Mouse (Mus musculus) intestine, embryonic 16.5 days (tissue): Measurements from ENCODE around the gene 4921507P07Rik. TPM values are rescaled to one million over a fixed set of nuclear protein-coding genes. Genes with fewer than 3 reads are reported as not detected.

Experiments
- ATAC-seq: fragments of 200-750 bp; cut with Nextera tagmentation; 2 replicates; pipeline ENCODE4 v1.8.0; 2017; ENCODE audit warnings: moderate TSS enrichment, moderate library complexity
- H3K27ac ChIP-seq: fragments of 300-500 bp; sonication (generic); 2 replicates; pipeline ENCODE4 v1.5.1; 2014; ENCODE audit warnings: mild to moderate bottlenecking, low read length
- H3K27me3 ChIP-seq: fragments of 300-500 bp; sonication (generic); replicated peaks from 2 replicates; pipeline ENCODE4 v1.6.1; 2014; ENCODE audit warnings: low read length, control low read depth, mixed read lengths; ENCODE audit not compliant: control insufficient read depth, insufficient read depth
- H3K36me3 ChIP-seq: fragments of 300-500 bp; sonication (generic); 2 replicates; pipeline ENCODE4 v1.6.1; 2014; ENCODE audit warnings: low read length, control low read depth; ENCODE audit not compliant: control insufficient read depth, insufficient read depth
- H3K4me1 ChIP-seq: fragments of 300-500 bp; sonication (generic); 2 replicates; pipeline ENCODE4 v1.6.1; 2014; ENCODE audit warnings: low read length, control low read depth, mixed read lengths; ENCODE audit not compliant: control insufficient read depth, insufficient read depth
- H3K4me2 ChIP-seq: fragments of 300-500 bp; sonication (generic); 2 replicates; pipeline ENCODE4 v1.6.1; 2014; ENCODE audit warnings: low read depth, low read length, control low read depth
- H3K4me3 ChIP-seq: fragments of 300-500 bp; sonication (generic); 2 replicates; pipeline ENCODE4 v1.5.1; 2014; ENCODE audit warnings: mild to moderate bottlenecking, low read length
- H3K9ac ChIP-seq: fragments of 300-500 bp; sonication (generic); 2 replicates; pipeline ENCODE4 v1.6.1; 2014; ENCODE audit warnings: low read depth, low read length
- H3K9me3 ChIP-seq: fragments of 300-500 bp; sonication (generic); 2 replicates; pipeline ENCODE4 v1.6.1; 2016; ENCODE audit warnings: low read length, control low read depth; ENCODE audit not compliant: control insufficient read depth
- WGBS: fragments of 180-500 bp; shearing (Covaris S2); extraction: QIAGEN DNeasy Blood & Tissue Kit; methylation state at CpG from one replicate; pipeline ENCODE4 v1.1.7; 2014; 5-methylcytosine and 5-hydroxymethylcytosine counted together
- polyA plus RNA-seq: library from polyadenylated mRNA; unstranded; fragments of >200 nt; fragmentation: Nextera tagmentation; extraction: Ambion mirVana; gene quantifications from 2 replicates; pipeline ENCODE4 v1.2.1, GENCODE M21; 2015

4921507P07Rik gene
- polyA plus RNA-seq, 1 experiment from 2014 or later: 0.44 TPM

DNA sequence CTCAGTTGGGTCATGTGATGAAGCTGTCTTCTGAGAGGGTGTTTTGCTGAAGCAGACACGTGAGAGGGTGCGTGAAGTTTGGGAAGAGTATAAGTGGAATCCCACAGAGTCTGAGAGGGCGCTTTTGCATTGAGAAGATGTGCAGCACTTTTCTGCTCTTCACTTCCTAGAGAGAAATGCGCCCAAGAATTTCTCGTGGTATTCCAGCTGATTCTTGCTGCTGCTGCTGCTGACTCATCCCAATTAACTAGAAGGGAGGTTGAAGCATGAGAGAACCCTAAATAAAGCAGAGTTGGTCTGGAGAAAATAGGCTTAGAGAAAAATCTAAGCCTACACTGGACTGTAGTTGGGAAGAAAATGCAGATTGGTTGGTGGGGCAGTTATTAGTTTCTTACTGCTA is 47.4 kb downstream of the 4921507P07Rik start:
- WGBS: 82% methylated on average over 5 of the region's 5 CpGs
- H3K4me2 ChIP-seq: no peak overlapping the region
- H3K9ac ChIP-seq: no peak overlapping the region
- ATAC-seq: no peak
- H3K4me1 ChIP-seq: peaks cover 7% of the 10 kb centered on the region
- no peaks in the 10 kb centered on the region for H3K36me3 ChIP-seq
- no peaks in the 10 kb centered on the region for H3K9me3 ChIP-seq
- no peak overlapping the region for H3K27ac ChIP-seq
- no peaks in the 10 kb centered on the region for H3K27me3 ChIP-seq
- no peak overlapping the region for H3K4me3 ChIP-seq

DNA sequence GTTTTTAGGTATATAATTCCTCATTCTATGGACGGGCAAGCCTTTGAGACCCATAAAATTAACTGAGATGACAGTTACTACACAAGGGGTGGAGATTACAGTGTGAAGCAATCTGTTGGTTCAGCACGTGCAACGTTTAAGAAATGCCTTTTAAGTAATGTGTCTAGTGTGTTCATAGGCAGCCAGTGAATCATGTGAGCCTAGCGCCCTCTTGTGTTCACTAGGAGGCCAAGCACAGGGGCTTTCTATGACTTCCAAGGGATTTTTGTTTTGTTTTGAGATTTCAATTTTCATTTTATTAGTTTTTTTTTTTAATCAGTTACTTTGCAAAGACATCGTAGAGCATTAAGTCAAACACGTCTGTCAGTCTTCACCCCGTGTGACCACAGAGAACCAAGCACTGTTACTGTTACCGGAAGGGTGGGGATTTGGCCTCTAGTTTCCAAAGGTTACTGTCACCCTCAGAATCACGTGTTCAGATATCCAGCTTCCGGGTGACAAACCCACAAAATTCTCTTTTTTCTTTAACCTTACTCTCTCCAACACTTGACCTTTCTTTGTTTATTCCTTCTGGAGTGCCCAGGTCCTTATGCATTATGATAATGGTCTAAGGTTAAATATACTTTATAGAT is 50.9 kb downstream of the 4921507P07Rik start:
- Histone ChIP-seq H3K9ac (no peak overlapping the region), H3K4me1 (peaks cover 3% of the 10 kb centered on the region; the same call in 1 of the 2 replicates), H3K9me3 (0 out of 2 replicates have a peak, but pooled peaks cover 2% of the 10 kb centered on the region), H3K36me3 (no peaks in the 10 kb centered on the region), H3K4me2 (0 out of 2 replicates have a peak overlapping the region, but pooled peaks have one; percentile 26), H3K27me3 (no peaks in the 10 kb centered on the region), H3K4me3 (no peak overlapping the region), H3K27ac (no peak overlapping the region)
- ATAC-seq: peak; percentile 74
- 20% methylated on average over 10 of the region's 10 CpGs for WGBS

DNA sequence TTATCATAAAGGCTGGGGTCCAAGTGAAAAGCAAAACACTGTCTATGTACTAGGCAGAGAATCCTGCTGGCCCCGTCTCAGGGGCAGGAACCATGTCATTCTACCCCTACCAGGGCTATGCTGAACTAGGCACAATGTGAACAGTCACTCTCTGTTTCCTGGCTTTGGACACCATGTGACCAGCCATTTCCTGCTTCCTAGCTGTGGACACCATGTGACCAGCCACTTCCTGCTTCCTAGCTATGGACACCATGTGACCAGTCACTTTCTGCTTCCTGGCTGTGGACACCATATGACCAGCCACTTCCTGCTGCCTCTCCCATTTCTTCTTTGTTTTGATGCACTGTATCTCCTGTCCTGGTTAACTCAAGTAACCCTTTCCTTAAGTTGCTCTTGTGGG is 53.9 kb downstream of the 4921507P07Rik start:
- no peak overlapping the region for H3K4me2 ChIP-seq
- no peak overlapping the region for H3K4me3 ChIP-seq
- H3K36me3 ChIP-seq: no peaks in the 10 kb centered on the region
- H3K27ac ChIP-seq: no peak overlapping the region
- H3K9me3 ChIP-seq: 0 out of 2 replicates have a peak, but pooled peaks cover 2% of the 10 kb centered on the region
- WGBS: 94% methylated on average over 1 of the region's 1 CpGs
- ATAC-seq: no peak
- H3K4me1 ChIP-seq: peaks cover 3% of the 10 kb centered on the region; the same call in 1 of the 2 replicates
- H3K27me3 ChIP-seq: no peaks in the 10 kb centered on the region
- H3K9ac ChIP-seq: no peak overlapping the region

DNA sequence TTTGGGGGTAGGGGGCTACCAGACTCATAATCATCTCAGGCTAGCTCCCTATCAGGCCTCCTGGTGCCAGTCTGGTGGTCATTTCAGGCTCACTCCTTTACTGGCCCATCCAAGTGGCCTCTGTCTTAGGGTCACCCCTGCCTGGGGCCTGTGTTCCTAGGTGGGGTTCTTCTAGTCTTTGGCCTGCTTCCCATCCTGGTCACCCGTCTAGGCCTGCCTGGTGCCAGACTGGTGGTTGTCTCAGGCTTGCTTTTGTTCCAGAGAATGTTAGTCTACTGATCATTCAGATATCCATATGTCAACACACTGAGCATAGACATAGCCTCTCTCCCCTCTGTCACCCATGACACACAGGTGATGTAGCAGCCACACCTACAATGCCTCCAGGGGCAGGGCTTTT is 56.8 kb downstream of the 4921507P07Rik start:
- H3K9ac ChIP-seq: no peak overlapping the region
- H3K4me3 ChIP-seq: no peak overlapping the region
- ATAC-seq: no peak
- no peak overlapping the region for H3K27ac ChIP-seq
- no peaks in the 10 kb centered on the region for H3K36me3 ChIP-seq
- no peaks in the 10 kb centered on the region for H3K4me1 ChIP-seq
- 63% methylated on average over 1 of the region's 1 CpGs for WGBS
- no peak overlapping the region for H3K4me2 ChIP-seq
- 0 out of 2 replicates have a peak, but pooled peaks cover 2% of the 10 kb centered on the region for H3K9me3 ChIP-seq
- no peaks in the 10 kb centered on the region for H3K27me3 ChIP-seq

DNA sequence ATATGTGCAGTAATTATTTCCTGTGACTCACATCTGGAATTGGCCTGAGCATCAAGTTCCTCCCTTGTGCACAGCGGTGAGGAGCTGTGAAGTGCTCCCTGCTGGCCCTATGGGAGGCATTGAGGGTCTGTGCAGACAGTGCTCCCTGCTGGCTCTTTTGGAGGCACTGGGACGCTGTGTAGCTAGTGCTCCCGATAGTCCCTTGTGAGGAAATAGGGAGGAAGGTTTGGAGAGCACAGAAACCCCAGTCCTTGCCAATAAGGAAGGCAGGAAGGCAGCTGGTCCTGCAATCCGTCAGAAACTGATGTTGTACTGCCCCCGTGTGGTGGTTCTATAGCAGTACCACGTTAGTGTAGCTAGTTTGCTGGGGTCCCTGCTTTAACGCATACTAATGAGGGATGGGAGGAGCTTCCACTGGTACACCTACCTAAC is 60.0 kb downstream of the 4921507P07Rik start:
- Histone ChIP-seq H3K9me3 (no peaks in the 10 kb centered on the region), H3K4me2 (no peak overlapping the region), H3K9ac (no peak overlapping the region), H3K4me1 (no peaks in the 10 kb centered on the region), H3K27ac (no peak overlapping the region), H3K27me3 (no peaks in the 10 kb centered on the region), H3K36me3 (no peaks in the 10 kb centered on the region), H3K4me3 (no peak overlapping the region)
- ATAC-seq: peak; percentile 72
- 11% methylated on average over 7 of the region's 7 CpGs for WGBS

DNA sequence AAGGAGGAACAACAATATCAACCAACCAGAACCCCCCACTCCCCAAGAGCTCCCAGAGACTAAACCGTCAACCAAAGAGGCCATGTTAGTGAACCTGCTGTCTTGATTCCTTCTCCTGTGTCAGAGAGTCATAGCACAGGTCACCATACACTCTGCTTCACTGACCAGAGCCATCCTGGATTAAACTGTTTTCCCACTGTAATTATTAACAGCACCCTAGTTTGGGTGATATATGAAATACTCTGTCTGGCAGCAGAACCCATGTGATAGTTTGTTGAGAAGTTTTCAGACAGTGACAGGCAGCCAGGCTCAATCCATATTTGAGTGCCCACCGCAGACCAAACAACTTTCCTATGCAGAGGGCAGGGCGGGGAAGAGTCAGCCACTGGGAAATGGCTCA is 61.1 kb downstream of the 4921507P07Rik start:
- no peak overlapping the region for H3K4me2 ChIP-seq
- no peak for ATAC-seq
- H3K9ac ChIP-seq: no peak overlapping the region
- H3K4me1 ChIP-seq: no peaks in the 10 kb centered on the region
- WGBS: 92% methylated on average over 3 of the region's 3 CpGs
- H3K4me3 ChIP-seq: no peak overlapping the region
- H3K27ac ChIP-seq: no peak overlapping the region
- H3K9me3 ChIP-seq: no peaks in the 10 kb centered on the region
- no peaks in the 10 kb centered on the region for H3K27me3 ChIP-seq
- H3K36me3 ChIP-seq: no peaks in the 10 kb centered on the region

DNA sequence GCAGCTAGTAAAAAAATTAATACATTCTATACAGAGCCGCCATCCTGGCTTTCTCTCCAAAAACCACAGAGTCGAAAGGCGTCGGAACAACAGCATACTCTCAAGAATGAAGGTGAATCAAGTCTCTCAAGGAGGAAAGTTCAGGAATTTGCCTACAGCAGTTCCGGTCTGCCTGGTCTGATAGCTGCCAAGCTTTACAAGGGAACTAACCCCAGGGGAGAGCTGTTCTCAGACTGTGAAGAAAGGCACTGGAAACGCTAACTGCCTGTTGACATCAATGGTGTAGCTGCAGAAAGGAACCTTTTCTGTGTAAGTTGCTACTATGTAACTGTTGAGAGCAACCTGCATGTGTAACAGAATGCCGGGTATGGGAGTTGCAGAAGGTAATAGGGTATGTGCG is 64.5 kb downstream of the 4921507P07Rik start:
- no peak overlapping the region for H3K4me3 ChIP-seq
- no peaks in the 10 kb centered on the region for H3K9me3 ChIP-seq
- no peak overlapping the region for H3K27ac ChIP-seq
- WGBS: 83% methylated on average over 8 of the region's 8 CpGs
- no peak overlapping the region for H3K9ac ChIP-seq
- no peak overlapping the region for H3K4me2 ChIP-seq
- H3K36me3 ChIP-seq: no peaks in the 10 kb centered on the region
- 0 out of 2 replicates have a peak, but pooled peaks cover 3% of the 10 kb centered on the region for H3K4me1 ChIP-seq
- no peak for ATAC-seq
- no peaks in the 10 kb centered on the region for H3K27me3 ChIP-seq

DNA sequence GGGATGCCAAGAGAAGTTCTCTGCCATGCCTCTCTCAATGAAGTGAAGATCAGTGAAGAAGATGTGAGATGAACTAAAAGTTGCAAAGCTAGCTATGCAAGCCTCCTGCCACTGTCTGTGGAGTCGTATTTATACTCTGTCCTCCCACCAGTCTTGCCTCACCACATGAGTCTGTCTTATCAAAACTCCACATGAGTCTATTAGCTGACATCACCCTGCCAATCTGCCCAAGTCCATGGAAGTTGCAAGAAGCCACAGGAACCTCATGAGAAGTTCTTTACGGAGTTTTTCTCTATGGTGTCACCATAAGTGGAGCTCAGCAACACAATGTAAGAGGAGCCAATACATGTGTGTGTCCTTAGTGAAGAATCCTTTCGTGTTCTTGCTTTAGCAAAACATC is 65.4 kb downstream of the 4921507P07Rik start:
- H3K9ac ChIP-seq: no peak overlapping the region
- no peaks in the 10 kb centered on the region for H3K27me3 ChIP-seq
- H3K36me3 ChIP-seq: no peaks in the 10 kb centered on the region
- no peak overlapping the region for H3K4me2 ChIP-seq
- ATAC-seq: no peak
- WGBS: 83% methylated on average over 3 of the region's 3 CpGs
- H3K4me1 ChIP-seq: peaks cover 7% of the 10 kb centered on the region; the same call in 1 of the 2 replicates
- H3K27ac ChIP-seq: no peak overlapping the region
- H3K9me3 ChIP-seq: no peaks in the 10 kb centered on the region
- H3K4me3 ChIP-seq: no peak overlapping the region

DNA sequence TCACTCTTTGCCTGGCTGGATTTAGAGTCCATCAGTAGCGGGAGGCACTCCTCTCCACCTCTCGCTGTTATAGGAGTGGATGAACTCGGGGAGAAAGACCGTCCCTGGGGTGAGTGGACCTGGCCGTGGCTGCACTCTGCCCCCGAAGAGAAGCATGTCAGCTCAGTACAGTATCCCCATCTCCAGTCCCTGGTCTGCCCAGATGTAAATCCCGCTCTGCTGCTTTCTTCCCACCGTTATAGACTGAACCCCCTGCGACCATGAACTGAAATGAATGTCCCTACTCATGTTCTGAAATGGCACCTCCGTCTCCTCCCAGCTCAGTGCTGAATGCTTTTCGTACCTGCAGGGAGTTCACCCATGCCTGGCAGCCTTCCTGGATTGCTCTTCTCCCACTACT is 67.2 kb downstream of the 4921507P07Rik start:
- ATAC-seq: no peak
- no peak overlapping the region for H3K9ac ChIP-seq
- H3K36me3 ChIP-seq: no peaks in the 10 kb centered on the region
- no peak overlapping the region for H3K4me2 ChIP-seq
- peaks cover 7% of the 10 kb centered on the region; the same call in 1 of the 2 replicates for H3K4me1 ChIP-seq
- no peak overlapping the region for H3K27ac ChIP-seq
- 88% methylated on average over 11 of the region's 11 CpGs for WGBS
- H3K4me3 ChIP-seq: no peak overlapping the region
- H3K9me3 ChIP-seq: no peaks in the 10 kb centered on the region
- H3K27me3 ChIP-seq: no peaks in the 10 kb centered on the region

DNA sequence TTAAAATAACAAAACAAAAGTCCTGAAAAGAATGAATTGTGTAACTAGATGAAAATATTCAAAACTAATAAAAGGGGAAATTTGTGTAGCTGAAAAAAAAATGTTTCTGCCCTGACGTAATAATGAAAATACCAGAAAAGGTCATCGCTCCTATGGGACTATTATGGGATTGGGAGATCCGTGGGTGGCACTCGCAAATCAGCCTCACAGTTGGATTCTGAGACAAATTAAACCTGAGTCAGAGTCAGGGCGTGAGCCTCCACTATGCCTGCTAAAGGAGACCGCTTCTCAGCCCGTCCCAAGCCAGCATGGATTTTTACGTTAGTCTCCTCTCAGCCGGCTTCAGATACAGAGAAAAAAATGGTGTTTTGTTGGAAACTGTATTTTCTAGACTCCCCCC is 69.0 kb downstream of the 4921507P07Rik start:
- WGBS: 80% methylated on average over 9 of the region's 9 CpGs

More for the DNA sequence above, 69.0 kb downstream of the 4921507P07Rik start:
- no peak for ATAC-seq
- Histone ChIP-seq H3K27ac (no peak overlapping the region), H3K9me3 (no peaks in the 10 kb centered on the region), H3K36me3 (no peaks in the 10 kb centered on the region), H3K9ac (no peak overlapping the region), H3K4me1 (peaks cover 7% of the 10 kb centered on the region; the same call in 1 of the 2 replicates), H3K27me3 (no peaks in the 10 kb centered on the region), H3K4me2 (no peak overlapping the region), H3K4me3 (no peak overlapping the region)
